Mouse (Mus musculus) kidney, embryonic 14.5 days (tissue): ENCODE data around the gene Mkrn1. TPM values are rescaled to one million over a fixed set of nuclear protein-coding genes. Genes with fewer than 3 reads are reported as not detected.

Experiments used
- ATAC-seq: fragments of 200-750 bp; cut with Nextera tagmentation; 2 replicates; pipeline ENCODE4 v1.8.0; 2017; ENCODE audit warnings: moderate number of reproducible peaks, mild to moderate bottlenecking, moderate TSS enrichment, moderate library complexity; ENCODE audit not compliant: low FRiP score, low TSS enrichment
- H3K27ac ChIP-seq: fragments of 300-500 bp; sonication (generic); 2 replicates; pipeline ENCODE4 v1.5.1; 2014; ENCODE audit warnings: low read depth, mild to moderate bottlenecking, low read length, moderate library complexity, mixed read lengths
- H3K27me3 ChIP-seq: fragments of 300-500 bp; sonication (generic); 2 replicates; pipeline ENCODE4 v1.6.1; 2014; ENCODE audit warnings: mild to moderate bottlenecking, low read length; ENCODE audit not compliant: control insufficient read depth, insufficient read depth
- H3K36me3 ChIP-seq: fragments of 300-500 bp; sonication (generic); 2 replicates; pipeline ENCODE4 v1.6.1; 2014; ENCODE audit warnings: low read length, mixed read lengths; ENCODE audit not compliant: control insufficient read depth, insufficient read depth
- H3K4me1 ChIP-seq: fragments of 300-500 bp; sonication (generic); 2 replicates; pipeline ENCODE4 v1.6.1; 2014; ENCODE audit warnings: low read length, mixed read lengths; ENCODE audit not compliant: control insufficient read depth, insufficient read depth
- H3K4me2 ChIP-seq: fragments of 300-500 bp; sonication (generic); replicated peaks from 2 replicates; pipeline ENCODE4 v1.6.1; 2014; ENCODE audit warnings: low read depth, mild to moderate bottlenecking, low read length
- H3K4me3 ChIP-seq: fragments of 300-500 bp; sonication (generic); 2 replicates; pipeline ENCODE4 v1.5.1; 2014; ENCODE audit warnings: mild to moderate bottlenecking, low read length
- H3K9ac ChIP-seq: fragments of 300-500 bp; sonication (generic); 2 replicates; pipeline ENCODE4 v1.6.1; 2014; ENCODE audit warnings: low read depth, mild to moderate bottlenecking, low read length, moderate library complexity
- H3K9me3 ChIP-seq: fragments of 300-500 bp; sonication (generic); 2 replicates; pipeline ENCODE4 v1.6.1; 2016; ENCODE audit warnings: low read length; ENCODE audit not compliant: control insufficient read depth
- WGBS: fragments of 180-500 bp; shearing (Covaris S2); extraction: QIAGEN DNeasy Blood & Tissue Kit; methylation state at CpG from one replicate; pipeline ENCODE4 v1.1.7; 2014; 5-methylcytosine and 5-hydroxymethylcytosine counted together
- polyA plus RNA-seq: library from polyadenylated mRNA; unstranded; fragments of >200 nt; fragmentation: Nextera tagmentation; extraction: Ambion mirVana; gene quantifications from 2 replicates; pipeline ENCODE4 v1.2.1, GENCODE M21; 2014

The Mkrn1 gene
- polyA plus RNA-seq, 1 experiment from 2014 or later = 65.2 TPM

DNA sequence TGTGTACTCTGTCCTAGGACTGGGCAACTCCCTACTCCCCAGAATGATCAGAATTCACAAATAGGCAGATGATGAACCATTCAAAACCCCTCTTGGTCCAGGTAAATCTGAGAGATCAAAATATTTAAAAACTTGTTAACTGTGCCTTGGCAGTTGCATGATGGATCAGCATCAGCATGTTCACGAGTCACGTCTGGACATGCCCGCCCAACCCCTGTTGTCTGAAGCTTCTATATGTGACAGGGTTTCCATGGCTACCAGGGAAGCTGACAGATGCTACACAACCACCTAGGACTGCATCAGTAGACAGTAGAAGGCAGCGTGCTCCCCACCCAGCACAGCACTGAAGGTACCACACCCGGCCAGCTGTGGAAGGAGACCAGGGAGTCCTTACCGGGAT lies 71.3 kb downstream of the Mkrn1 start:
- WGBS = 87% methylated on average over 6 of the region's 6 CpGs
- no peaks in the 10 kb centered on the region for H3K9me3 ChIP-seq
- no peak overlapping the region for H3K4me2 ChIP-seq
- no peak overlapping the region for H3K27ac ChIP-seq
- no peak for ATAC-seq
- no peaks in the 10 kb centered on the region for H3K27me3 ChIP-seq
- H3K36me3 ChIP-seq = peaks cover 65% of the 10 kb centered on the region
- no peaks in the 10 kb centered on the region for H3K4me1 ChIP-seq
- H3K4me3 ChIP-seq = no peak overlapping the region
- H3K9ac ChIP-seq = no peak overlapping the region

DNA sequence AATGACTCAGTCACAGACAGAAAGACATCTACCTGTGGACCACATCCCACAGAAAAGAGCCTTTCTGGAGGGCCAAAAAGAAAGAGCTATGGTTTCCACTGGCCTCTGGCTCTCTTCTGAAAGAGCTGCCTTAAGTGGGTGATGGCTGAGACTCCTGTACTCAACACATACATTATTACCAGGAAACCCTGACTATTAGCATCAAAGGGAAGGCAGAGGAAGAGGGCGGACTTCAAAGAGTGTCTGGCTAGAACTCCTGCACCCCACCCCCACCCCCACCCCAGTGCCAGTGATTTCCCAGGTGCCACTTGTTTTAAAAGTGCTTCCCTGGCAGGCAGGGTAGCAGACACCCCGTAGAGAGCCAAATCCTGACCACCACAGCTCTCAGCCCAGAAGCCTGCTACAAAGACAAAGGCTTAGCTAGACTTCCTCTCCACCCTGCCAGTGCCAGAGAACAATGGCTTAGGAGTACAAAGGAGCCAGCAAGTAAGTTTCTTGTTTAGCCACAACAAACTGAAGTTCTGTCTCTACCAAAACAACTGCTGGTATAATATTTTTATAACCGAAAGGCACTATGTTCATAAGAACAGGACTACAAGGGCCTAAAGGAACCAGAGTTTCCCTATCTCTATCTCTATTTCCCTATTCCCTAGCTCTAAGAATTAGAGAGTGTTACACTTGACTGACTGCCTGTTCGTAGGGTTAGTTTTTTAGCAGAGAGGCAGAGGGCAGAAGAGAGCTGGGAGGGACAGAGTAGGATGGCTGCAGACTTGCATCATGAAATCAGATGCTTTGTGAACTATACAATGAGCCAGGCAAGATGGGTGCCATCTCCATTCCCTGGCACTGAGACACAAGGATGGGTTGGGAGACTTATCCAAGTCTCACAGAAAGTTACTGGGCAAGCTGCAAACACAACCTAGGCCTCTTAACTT lies 72.1 kb downstream of the Mkrn1 start:
- Histone ChIP-seq H3K27ac (peak overlapping the region; percentile 30; the same call in 1 of the 2 replicates), H3K4me3 (no peak overlapping the region), H3K9me3 (no peaks in the 10 kb centered on the region), H3K27me3 (no peaks in the 10 kb centered on the region), H3K4me1 (no peaks in the 10 kb centered on the region), H3K4me2 (no peak overlapping the region), H3K9ac (no peak overlapping the region), H3K36me3 (peaks cover 64% of the 10 kb centered on the region)
- ATAC-seq = no peak
- WGBS = 35% methylated on average over 4 of the region's 4 CpGs

Other genes with a start within 250 kb of the Mkrn1 start
- 5.2 and 7.9 TPM in 2 replicates for gene Kdm7a, start 213.7 kb downstream of the Mkrn1 start, polyA plus RNA-seq
- 42.5 and 52.7 TPM in 2 replicates for gene Slc37a3, start 42.8 kb downstream of the Mkrn1 start, polyA plus RNA-seq
- gene Rab19, start 39.3 kb downstream of the Mkrn1 start, polyA plus RNA-seq = 1.7 and 3.6 TPM in 2 replicates
- 23.3 and 31.8 TPM in 2 replicates for gene Dennd2a, start 137.4 kb upstream of the Mkrn1 start, polyA plus RNA-seq
- gene Adck2, start 153.4 kb upstream of the Mkrn1 start, polyA plus RNA-seq = 13.8 and 24.4 TPM in 2 replicates
- gene Gm42420, start 165.3 kb upstream of the Mkrn1 start, polyA plus RNA-seq = 2.1 TPM in 1 of 2 replicates, not detected in the other
- gene Ndufb2, start 172.1 kb upstream of the Mkrn1 start, polyA plus RNA-seq = 304 and 445 TPM in 2 replicates